Mouse (Mus musculus) thymus, postnatal 25 days (tissue): ENCODE data around the gene Clcnkb.
A peak's percentile ranks its signal among the peaks of the same experiment; 100 is the strongest.

Experiments used
- DNase-seq: peaks from one replicate; pipeline ENCODE4 v3.0.0; 2022

The Clcnkb gene

DNA sequence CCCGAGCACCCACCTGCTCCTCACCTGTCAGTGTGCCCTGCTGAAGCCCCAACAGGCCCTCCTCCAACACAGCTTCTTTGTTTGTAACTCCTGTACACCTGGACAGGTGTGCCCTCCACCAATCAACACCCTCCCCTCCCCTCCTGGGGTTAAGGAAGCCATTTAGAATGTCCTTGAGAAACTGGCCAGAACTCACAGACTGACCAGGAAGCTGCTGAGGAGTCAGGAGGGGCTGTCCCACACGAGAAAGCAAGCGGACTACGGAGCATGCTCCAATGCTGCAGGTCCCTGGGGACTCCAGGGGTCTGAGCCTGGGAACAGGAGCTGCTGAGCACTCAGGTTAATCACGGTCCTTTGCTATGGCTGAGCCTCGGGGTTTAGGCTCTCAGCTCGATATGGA, at the start of gene Clcnkb:
Gene Clcnkb (minus strand): TSS at position 91 of the 400 bp plus-strand sequence.
- DNase-seq = no peak

GRCm38 (mm10) chr4:141464722-141465121, 48.9 kb upstream of the Clcnkb start:
- DNase-seq = no peak

- no peak for DNase-seq
Measured at GRCm38 (mm10) chr4:141463472-141463871, 47.7 kb upstream of the Clcnkb start.

GRCm38 (mm10) chr4:141461576-141461975, 45.8 kb upstream of the Clcnkb start:
- DNase-seq = no peak

DNA sequence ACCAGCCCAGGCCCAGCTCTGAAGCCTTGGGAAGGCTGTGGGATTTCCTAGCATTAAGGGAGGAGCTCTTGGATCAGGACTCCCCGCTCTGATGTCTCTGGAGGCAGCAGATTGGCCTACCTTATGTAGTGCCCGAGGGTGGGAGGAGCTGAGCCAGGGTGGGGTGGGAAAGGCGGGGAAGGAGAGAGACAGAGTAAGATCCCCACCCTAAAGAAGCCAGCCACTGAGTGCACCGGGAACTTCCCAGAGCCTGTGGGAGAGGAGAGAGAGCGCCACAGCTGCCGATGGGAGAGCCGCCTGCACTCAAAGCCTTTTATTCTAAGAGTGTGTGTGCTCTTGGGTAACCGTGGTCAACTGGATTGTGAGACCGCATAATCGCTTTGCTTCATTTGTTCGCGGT, 45.3 kb upstream of the Clcnkb start:
- DNase-seq = no peak

DNA sequence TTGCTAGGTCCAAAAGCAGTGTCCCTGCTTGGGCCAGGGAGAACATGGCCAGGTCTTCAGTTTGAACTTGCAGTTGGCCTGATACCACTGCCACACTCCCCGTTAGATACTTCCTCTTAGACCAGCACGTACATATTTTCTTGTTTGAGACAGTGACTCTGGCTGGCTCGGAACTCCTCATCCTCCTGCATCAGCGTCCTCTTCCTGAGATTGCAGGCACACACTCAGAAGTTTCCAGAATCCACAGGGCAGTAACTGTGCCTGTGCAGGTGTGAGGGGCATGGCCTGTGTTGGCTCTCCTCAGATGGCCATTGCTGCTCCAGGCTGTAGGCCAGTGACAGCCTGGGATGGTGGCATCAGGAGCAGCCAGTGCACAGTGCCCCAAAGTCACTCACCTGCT, 44.7 kb upstream of the Clcnkb start:
- DNase-seq = no peak

DNA sequence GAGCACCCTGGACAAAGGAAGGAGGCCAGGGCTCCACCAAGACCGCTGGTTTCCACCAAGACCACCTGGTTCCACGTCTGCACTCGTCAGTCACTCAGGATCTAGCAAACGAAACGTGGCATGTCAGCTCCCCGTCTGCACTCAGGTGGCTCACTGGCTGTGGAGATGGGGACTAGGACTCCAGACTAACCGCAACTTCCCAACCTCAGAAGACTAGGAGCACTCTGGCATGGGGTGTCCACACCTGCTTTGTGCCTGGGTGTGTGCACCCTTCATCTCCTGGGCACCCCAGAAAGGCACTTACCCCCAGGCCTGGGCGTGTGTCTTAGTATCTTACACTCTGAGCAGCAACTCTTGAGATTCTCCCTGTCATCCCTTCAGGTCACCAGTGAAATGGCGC, 44.0 kb upstream of the Clcnkb start:
- DNase-seq = no peak

DNA sequence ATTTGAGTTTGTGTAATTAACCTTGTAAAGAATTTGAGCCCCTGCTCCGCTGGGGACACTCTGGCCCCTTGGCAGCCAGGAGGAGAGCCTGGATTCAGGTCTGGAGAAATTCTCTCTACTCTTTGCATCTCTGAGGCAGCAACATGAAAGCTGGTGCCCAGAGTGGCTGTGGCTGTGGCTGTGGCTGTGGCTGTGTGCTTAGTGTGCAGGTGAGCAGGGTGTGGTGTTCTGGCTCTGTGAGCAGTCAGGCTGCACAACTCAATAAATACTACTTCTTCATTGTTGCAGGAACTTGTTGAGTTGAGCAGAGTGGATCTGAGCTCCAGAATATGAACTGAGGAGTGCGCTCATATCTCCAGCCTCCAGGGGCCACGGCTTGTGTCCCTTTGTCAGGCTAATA, 43.1 kb upstream of the Clcnkb start:
- DNase-seq = no peak

GRCm38 (mm10) chr4:141458236-141458635, 42.4 kb upstream of the Clcnkb start:
- DNase-seq = no peak

DNA sequence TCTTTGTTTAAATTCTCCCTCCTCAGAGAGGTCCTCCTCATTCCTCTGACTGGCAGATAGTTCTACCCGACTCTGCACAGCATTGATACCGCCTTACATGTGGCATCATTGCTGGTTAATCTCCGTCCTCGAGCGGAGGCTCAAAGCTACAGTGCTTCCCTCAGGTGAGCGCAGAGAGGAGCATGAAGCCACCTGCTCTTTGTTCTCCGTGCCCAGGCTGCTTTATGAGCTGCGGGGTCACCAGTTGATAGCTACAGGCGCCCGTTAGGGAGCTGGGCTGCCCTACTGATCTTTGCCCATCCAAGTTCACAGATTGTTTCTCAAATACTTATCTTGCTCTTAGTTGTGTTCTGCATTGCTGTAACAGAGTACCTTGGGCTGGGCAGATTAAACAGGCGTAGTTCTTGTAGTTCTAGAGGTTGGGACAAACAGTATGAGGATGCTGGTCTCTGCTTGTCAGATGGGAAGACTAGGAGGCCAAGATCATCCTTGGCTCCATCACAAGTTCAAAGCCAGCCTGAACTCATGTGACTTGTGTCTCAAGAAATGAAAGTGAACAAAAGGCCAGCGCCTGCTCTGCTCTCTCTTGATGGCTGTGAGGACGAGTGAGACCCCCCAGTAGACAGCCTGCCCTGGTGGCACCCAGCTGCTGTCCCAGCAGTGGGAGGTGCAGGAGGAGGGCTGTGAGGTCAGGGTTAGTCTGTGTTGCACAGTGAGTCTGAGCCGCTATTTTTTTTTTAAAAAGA, 40.6 kb upstream of the Clcnkb start:
- no peak for DNase-seq

DNA sequence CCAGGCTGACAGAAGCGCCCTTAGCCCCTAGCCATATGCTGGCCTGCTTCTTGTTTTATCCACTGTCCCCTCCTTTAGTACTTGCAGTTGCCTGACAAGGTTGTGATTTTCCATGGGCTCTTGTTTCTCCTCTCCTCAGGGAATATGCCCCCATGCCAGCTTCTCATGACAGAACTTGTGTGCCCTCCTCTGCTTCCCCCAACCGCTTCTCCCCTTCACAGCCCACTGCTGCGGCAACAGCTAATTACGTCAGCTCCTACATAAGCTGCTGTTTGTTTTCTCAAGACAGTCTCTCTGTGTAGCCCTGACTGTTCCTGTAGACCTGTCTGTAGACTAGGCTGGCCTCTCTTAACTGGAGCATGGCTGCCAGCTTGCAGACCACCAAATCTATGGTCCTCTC, 39.7 kb upstream of the Clcnkb start:
- DNase-seq = no peak

DNA sequence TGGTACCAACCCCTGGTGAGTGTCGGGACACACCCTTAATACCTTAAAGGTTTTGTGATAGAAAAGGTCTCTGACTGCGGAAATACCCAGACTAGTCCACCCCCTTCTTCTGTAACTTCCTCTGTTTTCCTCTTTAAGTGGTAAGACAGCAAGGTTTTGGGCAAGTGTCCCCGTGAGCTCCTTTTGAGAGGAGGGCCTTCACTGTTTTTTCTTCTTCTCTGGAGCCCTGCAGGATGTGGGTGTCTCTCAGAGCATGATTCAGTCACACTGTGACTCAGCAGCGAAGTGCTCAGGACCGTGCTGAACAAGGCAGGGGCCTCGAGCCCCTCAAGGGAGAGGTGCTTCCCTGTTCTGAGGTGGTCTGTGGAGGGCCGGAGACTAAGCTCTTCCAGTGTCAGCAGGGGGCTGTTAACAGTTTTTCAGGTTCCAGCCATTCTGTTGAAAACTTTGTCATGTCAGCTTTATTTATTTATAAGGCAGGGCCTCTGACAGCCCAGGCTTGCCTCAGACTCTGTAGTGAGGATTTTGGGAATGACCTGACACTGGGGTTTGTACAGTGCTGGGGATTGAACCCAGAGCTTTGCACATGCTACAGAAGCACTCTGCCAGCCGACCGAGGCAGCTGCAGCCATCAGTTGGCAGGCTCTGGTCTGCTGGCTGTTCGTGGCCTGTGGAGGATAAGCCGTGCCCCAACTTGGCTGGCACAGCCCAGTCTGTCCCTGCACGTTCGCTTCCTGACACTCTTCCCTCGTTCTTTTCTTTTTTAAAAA, 39.0 kb upstream of the Clcnkb start:
- DNase-seq = peak; percentile 38

GRCm38 (mm10) chr4:141451916-141452450, 36.2 kb upstream of the Clcnkb start:
- no peak for DNase-seq

GRCm38 (mm10) chr4:141451251-141451650, 35.4 kb upstream of the Clcnkb start:
- no peak for DNase-seq

DNA sequence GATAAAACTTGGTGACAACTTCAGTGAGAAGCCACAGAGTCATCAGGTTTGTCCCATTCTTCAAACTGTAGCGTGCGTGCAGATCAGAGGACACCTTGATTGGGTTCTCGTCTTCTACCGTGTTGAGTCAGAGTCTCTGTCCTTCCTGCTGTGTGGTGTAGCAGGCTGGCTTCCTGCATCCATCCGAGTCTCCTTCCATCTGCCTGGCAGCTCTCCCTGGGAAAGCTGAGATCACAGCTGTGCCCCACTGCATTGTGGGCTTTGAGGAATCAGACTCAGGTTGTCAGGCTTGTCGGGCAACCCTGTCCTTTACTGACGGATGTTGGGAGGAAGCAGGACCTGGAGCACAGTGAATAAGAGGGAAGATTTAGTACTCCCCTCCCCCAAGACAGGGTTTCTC, 30.4 kb upstream of the Clcnkb start:
- DNase-seq = no peak

GRCm38 (mm10) chr4:141445328-141445720, 29.5 kb upstream of the Clcnkb start:
- no peak for DNase-seq

DNA sequence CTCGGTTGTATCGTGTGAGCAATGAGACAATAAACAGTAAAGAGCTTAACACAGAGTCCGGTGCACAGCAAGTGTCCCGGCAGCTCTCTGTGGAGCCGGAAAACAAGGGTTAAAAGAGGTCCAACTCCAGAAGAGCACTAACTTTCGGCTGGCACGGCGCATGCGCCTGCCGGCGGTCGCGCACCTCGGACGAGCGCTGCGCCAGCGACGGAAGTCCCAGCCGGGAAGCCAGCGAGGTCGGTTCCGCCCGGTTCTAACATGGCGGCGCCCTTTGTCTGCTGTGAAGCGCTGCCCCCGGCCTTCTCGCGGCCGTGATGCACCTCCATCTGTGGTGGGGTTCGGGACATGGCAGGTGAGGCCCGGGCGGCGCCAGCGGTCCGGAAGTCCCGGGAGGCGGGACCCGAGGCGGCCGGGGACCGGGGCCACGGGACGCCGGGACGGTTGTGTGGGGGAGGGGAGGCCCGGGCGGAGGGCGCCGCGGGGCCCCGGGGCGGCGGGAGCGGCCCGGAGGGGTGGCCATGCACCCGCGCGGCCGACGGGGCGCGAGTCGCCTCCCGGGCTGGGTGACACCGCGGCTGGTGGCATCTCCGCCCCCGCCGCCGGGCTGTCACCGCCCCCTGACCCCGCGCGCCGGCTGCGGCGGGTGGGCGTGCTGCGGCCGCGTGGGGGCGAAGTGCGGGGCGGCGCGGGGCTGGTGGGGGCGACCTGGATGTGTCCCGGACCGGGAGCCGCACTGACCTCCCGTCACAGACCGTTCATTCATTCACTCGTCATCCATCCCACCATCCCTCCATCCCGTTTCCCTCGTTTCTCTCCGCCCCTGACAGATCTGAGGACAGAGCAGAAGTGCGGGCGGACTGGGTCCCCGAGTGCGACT, 28.9 kb upstream of the Clcnkb start, which contains the start of gene Zbtb17:
Gene Zbtb17 (plus strand): TSS at position 204 of the 877 bp plus-strand sequence.
- DNase-seq = peak; percentile 91

DNA sequence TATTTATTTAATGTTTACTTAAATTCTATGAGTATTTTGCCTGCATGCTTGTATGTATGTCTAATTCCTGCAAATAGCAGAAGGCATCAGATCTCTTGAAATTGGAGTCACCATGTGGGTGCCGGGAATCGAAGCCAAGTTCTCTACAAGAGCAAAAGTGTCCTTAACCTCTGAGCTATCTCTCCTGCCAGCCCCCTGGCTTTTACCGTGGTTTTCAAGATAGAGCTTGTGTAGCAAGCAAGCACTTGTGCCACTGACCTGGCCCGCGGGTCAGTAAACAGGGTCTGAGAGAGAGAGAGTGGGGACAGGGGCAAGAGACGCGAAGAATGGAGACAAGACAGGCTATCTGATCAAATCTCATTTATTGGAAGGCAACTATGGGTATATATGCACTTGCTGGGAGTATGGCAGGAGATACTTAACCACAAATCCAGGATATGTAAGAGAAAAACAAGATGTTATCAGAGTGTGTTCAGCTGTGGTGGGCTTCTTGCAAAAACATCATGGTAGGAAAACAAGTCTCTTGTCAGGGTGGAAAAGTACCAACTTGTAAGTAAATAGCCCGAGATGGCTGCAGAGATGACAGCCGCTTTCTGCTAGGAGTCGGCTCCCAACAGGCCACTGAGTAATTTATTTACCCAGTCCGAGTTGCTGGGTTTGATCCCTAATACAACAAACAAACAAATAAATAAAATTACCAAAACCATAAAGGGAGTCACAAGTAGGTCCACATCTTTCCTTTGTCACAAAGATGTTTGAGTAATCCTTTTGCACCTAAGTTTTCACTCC, 28.0 kb upstream of the Clcnkb start:
- DNase-seq = no peak

DNA sequence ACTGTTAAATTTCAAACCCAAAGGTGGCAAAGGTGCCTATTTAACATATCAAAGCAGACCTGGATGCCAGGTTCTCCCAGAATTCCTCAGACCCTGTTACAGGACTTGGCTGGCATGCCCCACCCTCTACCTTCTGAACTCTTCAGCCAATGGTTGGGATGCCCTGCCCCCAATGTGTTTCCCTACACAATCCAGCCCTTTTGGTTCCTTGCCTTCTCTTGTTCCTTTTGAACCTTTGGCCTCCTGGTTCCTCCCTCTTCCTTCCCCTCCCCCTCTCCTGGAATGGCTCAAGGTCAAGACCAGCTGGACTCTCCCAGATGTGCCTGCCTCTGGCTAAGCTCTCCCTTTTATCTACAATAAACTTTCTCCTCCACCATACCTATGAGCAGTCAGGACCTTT, 25.1 kb upstream of the Clcnkb start:
- DNase-seq = no peak

GRCm38 (mm10) chr4:141439083-141439803, 23.4 kb upstream of the Clcnkb start:
- no peak for DNase-seq

GRCm38 (mm10) chr4:141435974-141436373, 20.2 kb upstream of the Clcnkb start, which contains the start of gene Srarp:
Gene Srarp (minus strand): TSS chr4:141436105.
- DNase-seq = no peak
